Mouse (Mus musculus) megakaryocyte, embryonic 14.5 days (primary cell): ENCODE data around the gene Utrn. TPM values are rescaled to one million over a fixed set of nuclear protein-coding genes. Genes with fewer than 3 reads are reported as not detected.
A peak's percentile ranks its signal among the peaks of the same experiment; 100 is the strongest.

Experiments used
- H3K27me3 ChIP-seq: replicated peaks from 2 replicates; pipeline ENCODE3; 2012; ENCODE audit warnings: inconsistent platforms
- H3K36me3 ChIP-seq: replicated peaks from 2 replicates; pipeline ENCODE3; 2012; ENCODE audit warnings: low read length, inconsistent platforms, mixed read lengths
- H3K4me1 ChIP-seq: 2 replicates; pipeline ENCODE4 v1.6.1; 2012; ENCODE audit warnings: inconsistent platforms
- H3K4me3 ChIP-seq: replicated peaks from 2 replicates; pipeline ENCODE3; 2012; ENCODE audit warnings: moderate library complexity, mild to moderate bottlenecking, inconsistent platforms
- H3K9me3 ChIP-seq: 2 replicates; pipeline ENCODE4 v1.6.1; 2012; ENCODE audit warnings: inconsistent platforms
- FLI1 ChIP-seq: IDR thresholded peaks from 2 replicates; pipeline ENCODE4 v1.6.1; 2012; ENCODE audit warnings: low read length, inconsistent platforms, mixed read lengths
- GATA1 ChIP-seq: IDR thresholded peaks from 3 replicates; pipeline ENCODE4 v1.6.1; 2012; ENCODE audit warnings: mixed read lengths, low read length, inconsistent platforms, borderline replicate concordance
- polyA plus RNA-seq: library from polyadenylated mRNA; stranded (reverse); fragments of >175 nt; gene quantifications from 2 replicates; pipeline ENCODE4 v1.2.3, GENCODE M21; 2012; ENCODE audit warnings: low replicate concordance; ENCODE audit not compliant: insufficient read depth

The Utrn gene
- polyA plus RNA-seq, 1 experiment: 6.1 TPM

GRCm38 (mm10) chr10:12713236-12713855 lies 155.8 kb downstream of the Utrn start:
- Histone ChIP-seq H3K27me3 (no peaks in the 10 kb centered on the region), H3K4me1 (peaks cover 16% of the 10 kb centered on the region), H3K9me3 (no peaks in the 10 kb centered on the region), H3K36me3 (peaks cover 94% of the 10 kb centered on the region), H3K4me3 (no peak overlapping the region)
- TF ChIP-seq GATA1: no peak
- TF ChIP-seq FLI1: no peak

- no peak overlapping the region for H3K4me3 ChIP-seq
- peaks cover 9% of the 10 kb centered on the region for H3K4me1 ChIP-seq
- no peak for TF ChIP-seq FLI1
- no peak for TF ChIP-seq GATA1
- no peaks in the 10 kb centered on the region for H3K27me3 ChIP-seq
- peaks cover 94% of the 10 kb centered on the region for H3K36me3 ChIP-seq
- H3K9me3 ChIP-seq: no peaks in the 10 kb centered on the region
Observed at GRCm38 (mm10) chr10:12711332-12711831, 157.8 kb downstream of the Utrn start.

- Histone ChIP-seq H3K27me3 (no peaks in the 10 kb centered on the region), H3K4me1 (peaks cover 39% of the 10 kb centered on the region), H3K36me3 (peaks cover 90% of the 10 kb centered on the region), H3K9me3 (no peaks in the 10 kb centered on the region), H3K4me3 (peak overlapping the region; percentile 23)
- TF ChIP-seq FLI1: no peak
- no peak for TF ChIP-seq GATA1
Observed at GRCm38 (mm10) chr10:12706516-12706915, 162.6 kb downstream of the Utrn start.

- Histone ChIP-seq H3K9me3 (no peaks in the 10 kb centered on the region), H3K27me3 (no peaks in the 10 kb centered on the region), H3K4me3 (no peak overlapping the region), H3K4me1 (peaks cover 41% of the 10 kb centered on the region), H3K36me3 (peaks cover 91% of the 10 kb centered on the region)
- TF ChIP-seq GATA1 (no peak), FLI1 (no peak)
Observed at GRCm38 (mm10) chr10:12705990-12706389, 163.2 kb downstream of the Utrn start.

- TF ChIP-seq FLI1 (no peak), GATA1 (no peak)
- H3K4me3 ChIP-seq: no peak overlapping the region
- peaks cover 4% of the 10 kb centered on the region; the same call in 1 of the 2 replicates for H3K9me3 ChIP-seq
- no peaks in the 10 kb centered on the region for H3K27me3 ChIP-seq
- H3K4me1 ChIP-seq: peaks cover 43% of the 10 kb centered on the region
- H3K36me3 ChIP-seq: peaks cover 91% of the 10 kb centered on the region
Observed at GRCm38 (mm10) chr10:12704290-12704689, 164.9 kb downstream of the Utrn start.

- no peak overlapping the region for H3K4me3 ChIP-seq
- H3K36me3 ChIP-seq: peaks cover 88% of the 10 kb centered on the region
- no peaks in the 10 kb centered on the region for H3K27me3 ChIP-seq
- peaks cover 48% of the 10 kb centered on the region for H3K4me1 ChIP-seq
- peaks cover 4% of the 10 kb centered on the region; the same call in 1 of the 2 replicates for H3K9me3 ChIP-seq
- TF ChIP-seq GATA1 (no peak), FLI1 (no peak)
Observed at GRCm38 (mm10) chr10:12703526-12703925, 165.6 kb downstream of the Utrn start.

GRCm38 (mm10) chr10:12702140-12702539 lies 167.0 kb downstream of the Utrn start:
- peaks cover 83% of the 10 kb centered on the region for H3K36me3 ChIP-seq
- no peak for TF ChIP-seq FLI1
- no peak for TF ChIP-seq GATA1

GRCm38 (mm10) chr10:12701694-12702093 lies 167.5 kb downstream of the Utrn start:
- Histone ChIP-seq H3K9me3 (peaks cover 4% of the 10 kb centered on the region; the same call in 1 of the 2 replicates), H3K4me1 (peaks cover 55% of the 10 kb centered on the region), H3K27me3 (no peaks in the 10 kb centered on the region), H3K4me3 (no peak overlapping the region), H3K36me3 (peaks cover 84% of the 10 kb centered on the region)
- no peak for TF ChIP-seq GATA1
- no peak for TF ChIP-seq FLI1

More at GRCm38 (mm10) chr10:12702140-12702539, 167.0 kb downstream of the Utrn start:
- Histone ChIP-seq H3K9me3 (peaks cover 4% of the 10 kb centered on the region; the same call in 1 of the 2 replicates), H3K27me3 (no peaks in the 10 kb centered on the region), H3K4me3 (no peak overlapping the region), H3K4me1 (peaks cover 55% of the 10 kb centered on the region)

GRCm38 (mm10) chr10:12700576-12700975 lies 168.6 kb downstream of the Utrn start:
- no peak overlapping the region for H3K4me3 ChIP-seq
- peaks cover 55% of the 10 kb centered on the region for H3K4me1 ChIP-seq
- peaks cover 87% of the 10 kb centered on the region for H3K36me3 ChIP-seq
- TF ChIP-seq FLI1 (no peak), GATA1 (no peak)
- no peaks in the 10 kb centered on the region for H3K27me3 ChIP-seq
- peaks cover 4% of the 10 kb centered on the region; the same call in 1 of the 2 replicates for H3K9me3 ChIP-seq

GRCm38 (mm10) chr10:12697902-12698301 lies 171.3 kb downstream of the Utrn start:
- Histone ChIP-seq H3K27me3 (no peaks in the 10 kb centered on the region), H3K9me3 (peaks cover 4% of the 10 kb centered on the region; the same call in 1 of the 2 replicates), H3K4me1 (peaks cover 66% of the 10 kb centered on the region), H3K36me3 (peaks cover 69% of the 10 kb centered on the region), H3K4me3 (no peak overlapping the region)
- TF ChIP-seq GATA1: no peak
- TF ChIP-seq FLI1: no peak

- TF ChIP-seq GATA1 (no peak), FLI1 (no peak)
- peaks cover 4% of the 10 kb centered on the region; the same call in 1 of the 2 replicates for H3K9me3 ChIP-seq
- H3K36me3 ChIP-seq: peaks cover 63% of the 10 kb centered on the region
- H3K27me3 ChIP-seq: no peaks in the 10 kb centered on the region
- peaks cover 72% of the 10 kb centered on the region for H3K4me1 ChIP-seq
- no peak overlapping the region for H3K4me3 ChIP-seq
Observed at GRCm38 (mm10) chr10:12696704-12697103, 172.5 kb downstream of the Utrn start.
